Comparison of ENCODE assay signal across 12 mouse cellular contexts in the genomic region with DNA sequence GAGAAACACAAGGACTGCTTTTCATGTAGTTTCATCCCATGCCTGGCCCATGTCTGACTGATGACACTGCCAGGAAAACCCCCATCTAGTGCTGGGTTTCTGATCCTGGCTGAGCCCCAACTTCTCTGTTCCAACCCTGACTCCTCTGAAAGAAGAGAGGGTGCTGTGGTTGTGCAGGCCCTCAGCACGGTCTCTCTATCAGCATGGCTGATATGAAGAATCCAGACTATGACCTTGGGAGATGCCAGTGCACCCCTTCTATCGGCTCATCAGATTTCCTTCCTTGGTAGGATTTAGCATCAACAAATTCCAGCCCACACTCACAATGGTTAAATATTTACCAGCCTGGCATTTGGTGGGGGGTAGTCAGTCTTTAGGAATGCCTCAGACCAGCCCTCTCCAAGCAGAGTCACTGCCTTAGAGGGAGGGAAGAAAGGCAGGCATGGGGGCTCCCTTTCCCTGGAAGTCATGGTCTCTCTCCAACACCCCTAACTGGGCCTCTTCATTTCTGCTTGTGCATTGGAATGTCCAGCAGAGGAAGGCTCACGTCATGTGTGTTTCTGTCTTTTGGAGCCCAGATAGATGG. TPM values are rescaled to one million over a fixed set of nuclear protein-coding genes. Genes with fewer than 3 reads are reported as not detected.
DNase-seq lines count a peak whose midpoint lies in the region; ATAC-seq and TF ChIP-seq lines count a peak whose summit lies in the region.
"Had no signal": no experiment of that assay in that cellular context is flagged by ENCODE, and none has a peak within 500 bp of the region (broad histone marks: within the 10 kb centered on the region; RNA-seq: fewer than 3 reads in every experiment).

No protein-coding gene starts in this region.

- TF ChIP-seq EP300 in lung, postnatal 0 days (IDR thresholded peaks at IDR 0.05), result no peak
- no peak for TF ChIP-seq EP300 in stomach, postnatal 0 days (optimal IDR thresholded peaks at IDR 0.05)

- no peak overlapping the region for H3K27ac ChIP-seq in lung, postnatal 0 days (ENCODE audit: low read length)
- H3K27ac ChIP-seq in intestine, embryonic 16.5 days (ENCODE audit: low read length), result no peak overlapping the region
- peak overlapping the region; percentile 76 for H3K27ac ChIP-seq in kidney, embryonic 15.5 days
- no peak overlapping the region for H3K27ac ChIP-seq in stomach, postnatal 0 days (replicated peaks)
- H3K27ac ChIP-seq: liver, embryonic 14.5 days had no signal

- no peak overlapping the region for H3K4me3 ChIP-seq in lung, postnatal 0 days (ENCODE audit: low read depth, low read length)
- H3K4me3 ChIP-seq in intestine, embryonic 16.5 days (ENCODE audit: low read length), result no peak overlapping the region
- H3K4me3 ChIP-seq in kidney, embryonic 15.5 days (replicated peaks), result no peak overlapping the region
- H3K4me3 ChIP-seq in stomach, postnatal 0 days (ENCODE audit: low read depth, low read length), result no peak overlapping the region

- peak; percentile 29; the same call in 1 of the 2 replicates for ATAC-seq in lung, postnatal 0 days
- ATAC-seq in intestine, embryonic 16.5 days, result peak; percentile 59
- ATAC-seq in kidney, embryonic 15.5 days (replicated peaks; ENCODE audit: low FRiP score), result peak; percentile 81
- peak; percentile 40; the same call in 1 of the 2 replicates for ATAC-seq in stomach, postnatal 0 days (ENCODE audit: low FRiP score, low TSS enrichment)
- ATAC-seq: inflammation-experienced regulatory T-cells, adult 6 months had no signal

- DNase-seq in lung, postnatal 0 days (ENCODE audit: low spot score), result no peak
- no peak for DNase-seq in lung, adult 18-20 months
- no peak for DNase-seq in stomach, postnatal 0 days (ENCODE audit: low spot score)
- DNase-seq in layer of hippocampus, adult 9-11 months, result no peak
- DNase-seq in urinary bladder, postnatal 36 days (ENCODE audit: low spot score in 2 of 2), result no peak
- DNase-seq: adrenal gland, adult 2 months; cerebellum, adult 8-10 months had no signal

- H3K9ac ChIP-seq in lung, postnatal 0 days (replicated peaks; ENCODE audit: low read depth), result no peak overlapping the region
- no peak overlapping the region for H3K9ac ChIP-seq in intestine, embryonic 16.5 days (ENCODE audit: low read depth, low read length)
- no peak overlapping the region for H3K9ac ChIP-seq in kidney, embryonic 15.5 days
- no peak overlapping the region for H3K9ac ChIP-seq in stomach, postnatal 0 days (ENCODE audit: low read length)
- H3K9ac ChIP-seq: liver, embryonic 14.5 days had no signal

- no peak for TF ChIP-seq CTCF in lung, postnatal 0 days (IDR thresholded peaks at IDR 0.05)
- TF ChIP-seq CTCF in stomach, postnatal 0 days (IDR thresholded peaks at IDR 0.05; ENCODE audit: low read depth), result no peak

- H3K27me3 ChIP-seq in lung, postnatal 0 days (replicated peaks; ENCODE audit: insufficient read depth, low read length), result no peaks in the 10 kb centered on the region
- H3K27me3 ChIP-seq in intestine, embryonic 16.5 days (replicated peaks; ENCODE audit: control insufficient read depth, insufficient read depth, low read length), result no peaks in the 10 kb centered on the region
- no peaks in the 10 kb centered on the region for H3K27me3 ChIP-seq in kidney, embryonic 15.5 days
- H3K27me3 ChIP-seq in stomach, postnatal 0 days (ENCODE audit: control insufficient read depth, insufficient read depth, low read length), result no peaks in the 10 kb centered on the region

- no peaks in the 10 kb centered on the region for H3K9me3 ChIP-seq in lung, postnatal 0 days (ENCODE audit: low read length)
- no peaks in the 10 kb centered on the region for H3K9me3 ChIP-seq in intestine, embryonic 16.5 days (ENCODE audit: control insufficient read depth, low read length)
- no peaks in the 10 kb centered on the region for H3K9me3 ChIP-seq in kidney, embryonic 15.5 days (replicated peaks)
- H3K9me3 ChIP-seq in stomach, postnatal 0 days (ENCODE audit: control insufficient read depth, low read length), result no peaks in the 10 kb centered on the region

- 32% methylated on average over 3 of the region's 3 CpGs for WGBS in lung, postnatal 0 days
- 37% methylated on average over 3 of the region's 3 CpGs for WGBS in intestine, embryonic 16.5 days
- WGBS in kidney, embryonic 15.5 days, result 38% methylated on average over 3 of the region's 3 CpGs
- 33% methylated on average over 3 of the region's 3 CpGs for WGBS in stomach, postnatal 0 days

- H3K4me1 ChIP-seq in lung, postnatal 0 days (ENCODE audit: insufficient read depth, low read depth, low read length), result no peaks in the 10 kb centered on the region
- peaks cover 9% of the 10 kb centered on the region for H3K4me1 ChIP-seq in intestine, embryonic 16.5 days (ENCODE audit: control insufficient read depth, insufficient read depth, low read length)
- H3K4me1 ChIP-seq in kidney, embryonic 15.5 days, result peaks cover 18% of the 10 kb centered on the region
- H3K4me1 ChIP-seq in stomach, postnatal 0 days (replicated peaks; ENCODE audit: control insufficient read depth, insufficient read depth), result no peaks in the 10 kb centered on the region

- H3K4me2 ChIP-seq in lung, postnatal 0 days (replicated peaks; ENCODE audit: low read depth, low read length), result no peak overlapping the region
- no peak overlapping the region for H3K4me2 ChIP-seq in intestine, embryonic 16.5 days (ENCODE audit: low read depth, low read length)
- no peak overlapping the region for H3K4me2 ChIP-seq in kidney, embryonic 15.5 days
- H3K4me2 ChIP-seq in stomach, postnatal 0 days (replicated peaks; ENCODE audit: low read depth), result no peak overlapping the region
- H3K4me2 ChIP-seq: midbrain, embryonic 11.5 days had no signal

- H3K36me3 ChIP-seq in lung, postnatal 0 days (ENCODE audit: insufficient read depth, low read length), result no peaks in the 10 kb centered on the region
- no peaks in the 10 kb centered on the region for H3K36me3 ChIP-seq in intestine, embryonic 16.5 days (ENCODE audit: control insufficient read depth, insufficient read depth, low read length)
- peaks cover 12% of the 10 kb centered on the region for H3K36me3 ChIP-seq in kidney, embryonic 15.5 days
- H3K36me3 ChIP-seq in stomach, postnatal 0 days (ENCODE audit: control insufficient read depth, insufficient read depth, low read length), result no peaks in the 10 kb centered on the region

RNA-seq across cellular contexts. Expression of a gene that starts 33.2 kb away (rescaled TPM):
- 12.1 and 14.5 TPM in 2 replicates for polyA plus RNA-seq in lung, postnatal 0 days (2015; fragmentation: Nextera tagmentation; extraction: Ambion mirVana)
- polyA plus RNA-seq in intestine, embryonic 16.5 days (2015; fragmentation: Nextera tagmentation; extraction: Ambion mirVana), result 3.1 and 4.0 TPM in 2 replicates
- polyA plus RNA-seq in kidney, embryonic 15.5 days (2015; fragmentation: Nextera tagmentation; extraction: Ambion mirVana), result 25.0 and 26.9 TPM in 2 replicates
- polyA plus RNA-seq in stomach, postnatal 0 days (2015; fragmentation: Nextera tagmentation; extraction: Ambion mirVana), result 5.3 and 6.3 TPM in 2 replicates

Comparison
In these comparisons a context has a peak if more than half of its experiments do, and no peak if none do; other contexts are left out.
1. ATAC-seq: peak in every context shown above with its lines; median percentile 81 in kidney, embryonic 15.5 days; 59 in intestine, embryonic 16.5 days; 40 in stomach, postnatal 0 days; 29 in lung, postnatal 0 days.